Mouse (Mus musculus): ENCODE results near the gene Mmp24.

- no peak for TF ChIP-seq CTCF (IDR thresholded peaks at IDR 0.05; ENCODE audit: borderline replicate concordance, insufficient read depth, low read length)
- TF ChIP-seq POLR2A (IDR thresholded peaks at IDR 0.05; ENCODE audit: low read depth, low read length), result no peak
Measured at GRCm38 (mm10) chr2:155819449-155820251, 44.5 kb downstream of the Mmp24 start.
